Mouse (Mus musculus) hindbrain, embryonic 12.5 days (tissue): ENCODE measurements around the gene Bcas3. TPM values are rescaled to one million over a fixed set of nuclear protein-coding genes. Genes with fewer than 3 reads are reported as not detected.

Experiments
- ATAC-seq: fragments of 200-750 bp; cut with Nextera tagmentation; 2 replicates; pipeline ENCODE4 v1.8.0; 2017; ENCODE audit warnings: moderate TSS enrichment; ENCODE audit not compliant: low FRiP score
- H3K27ac ChIP-seq: fragments of 300-500 bp; sonication (generic); 2 replicates; pipeline ENCODE4 v1.5.1; 2016; ENCODE audit warnings: mild to moderate bottlenecking
- H3K27me3 ChIP-seq: fragments of 300-500 bp; sonication (generic); 2 replicates; pipeline ENCODE4 v1.6.1; 2016; ENCODE audit warnings: mild to moderate bottlenecking
- H3K36me3 ChIP-seq: fragments of 300-500 bp; sonication (generic); 2 replicates; pipeline ENCODE4 v1.6.1; 2016; ENCODE audit warnings: mild to moderate bottlenecking
- H3K4me1 ChIP-seq: fragments of 300-500 bp; sonication (generic); 2 replicates; pipeline ENCODE4 v1.6.1; 2016
- H3K4me2 ChIP-seq: fragments of 300-500 bp; sonication (generic); replicated peaks from 2 replicates; pipeline ENCODE4 v1.6.1; 2016; ENCODE audit warnings: mild to moderate bottlenecking
- H3K4me3 ChIP-seq: fragments of 300-500 bp; sonication (generic); 2 replicates; pipeline ENCODE4 v1.5.1; 2016; ENCODE audit warnings: mild to moderate bottlenecking
- H3K9ac ChIP-seq: fragments of 300-500 bp; sonication (generic); 2 replicates; pipeline ENCODE4 v1.6.1; 2016; ENCODE audit warnings: mild to moderate bottlenecking, moderate library complexity
- H3K9me3 ChIP-seq: fragments of 300-500 bp; sonication (generic); replicated peaks from 2 replicates; pipeline ENCODE4 v1.6.1; 2016; ENCODE audit warnings: mild to moderate bottlenecking
- WGBS: fragments of 180-500 bp; shearing (Covaris S2); methylation state at CpG from one replicate; pipeline ENCODE4 v1.1.7; 2016; 5-methylcytosine and 5-hydroxymethylcytosine counted together
- polyA plus RNA-seq: library from polyadenylated mRNA; unstranded; fragments of >200 nt; fragmentation: Nextera tagmentation; extraction: Ambion mirVana; gene quantifications from 2 replicates; pipeline ENCODE4 v1.2.1, GENCODE M21; 2016

Bcas3 gene
- polyA plus RNA-seq, 1 experiment from 2014 or later = 33.9 TPM

DNA sequence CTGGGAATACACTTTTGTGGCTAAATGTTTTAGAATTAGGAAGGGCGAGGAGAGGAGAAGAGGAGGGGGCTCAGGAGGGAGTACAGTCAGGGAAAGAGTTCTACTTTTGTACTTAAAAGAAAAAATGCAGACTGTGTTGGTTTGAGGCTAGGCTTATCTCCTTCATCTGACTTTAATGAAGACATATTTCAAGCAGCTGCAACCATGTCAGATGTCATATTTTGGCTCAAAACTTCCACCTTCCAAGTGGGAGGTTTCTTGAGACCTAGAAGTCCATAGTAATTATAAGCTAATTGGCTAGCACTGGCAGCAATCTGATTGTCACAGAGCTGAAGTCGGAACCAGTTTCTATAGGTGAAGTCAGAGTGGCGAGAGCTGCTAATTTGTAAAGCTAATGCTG, 384.9 kb downstream of the Bcas3 start:
- no peak overlapping the region for H3K27ac ChIP-seq
- H3K9ac ChIP-seq = no peak overlapping the region
- no peaks in the 10 kb centered on the region for H3K9me3 ChIP-seq
- peaks cover 14% of the 10 kb centered on the region for H3K4me1 ChIP-seq
- H3K27me3 ChIP-seq = peaks cover 8% of the 10 kb centered on the region; the same call in 1 of the 2 replicates
- no peak overlapping the region for H3K4me3 ChIP-seq
- H3K36me3 ChIP-seq = no peaks in the 10 kb centered on the region
- WGBS = 45% methylated on average over 3 of the region's 3 CpGs
- ATAC-seq = no peak
- H3K4me2 ChIP-seq = no peak overlapping the region

GRCm38 (mm10) chr11:85738585-85738984, 385.6 kb downstream of the Bcas3 start:
- no peaks in the 10 kb centered on the region for H3K9me3 ChIP-seq
- WGBS = 31% methylated on average over 5 of the region's 5 CpGs
- no peaks in the 10 kb centered on the region for H3K36me3 ChIP-seq
- H3K27ac ChIP-seq = no peak overlapping the region
- H3K4me2 ChIP-seq = no peak overlapping the region
- no peak overlapping the region for H3K4me3 ChIP-seq
- H3K9ac ChIP-seq = no peak overlapping the region
- H3K4me1 ChIP-seq = peaks cover 14% of the 10 kb centered on the region
- H3K27me3 ChIP-seq = peaks cover 4% of the 10 kb centered on the region; the same call in 1 of the 2 replicates
- no peak for ATAC-seq

- Histone ChIP-seq H3K4me3 (no peak overlapping the region), H3K4me2 (no peak overlapping the region), H3K4me1 (peaks cover 14% of the 10 kb centered on the region), H3K9ac (no peak overlapping the region), H3K36me3 (no peaks in the 10 kb centered on the region), H3K27ac (no peak overlapping the region), H3K27me3 (peaks cover 4% of the 10 kb centered on the region; the same call in 1 of the 2 replicates), H3K9me3 (no peaks in the 10 kb centered on the region)
- no peak for ATAC-seq
- WGBS = 54% methylated on average over 6 of the region's 6 CpGs
Measured at GRCm38 (mm10) chr11:85739266-85739977, 386.5 kb downstream of the Bcas3 start.

- Histone ChIP-seq H3K27ac (no peak overlapping the region), H3K36me3 (no peaks in the 10 kb centered on the region), H3K4me3 (no peak overlapping the region), H3K9ac (no peak overlapping the region), H3K9me3 (no peaks in the 10 kb centered on the region), H3K4me1 (0 out of 2 replicates have a peak, but pooled peaks cover 3% of the 10 kb centered on the region), H3K4me2 (no peak overlapping the region), H3K27me3 (no peaks in the 10 kb centered on the region)
- ATAC-seq = no peak
- 69% methylated on average over 7 of the region's 7 CpGs for WGBS
Measured at GRCm38 (mm10) chr11:85746373-85746772, 393.4 kb downstream of the Bcas3 start.

GRCm38 (mm10) chr11:85748891-85749290, 395.9 kb downstream of the Bcas3 start:
- H3K9me3 ChIP-seq = no peaks in the 10 kb centered on the region
- H3K9ac ChIP-seq = no peak overlapping the region
- H3K36me3 ChIP-seq = no peaks in the 10 kb centered on the region
- no peak for ATAC-seq
- WGBS = 93% methylated on average over 2 of the region's 2 CpGs
- no peaks in the 10 kb centered on the region for H3K27me3 ChIP-seq
- H3K4me1 ChIP-seq = 0 out of 2 replicates have a peak, but pooled peaks cover 3% of the 10 kb centered on the region
- no peak overlapping the region for H3K27ac ChIP-seq
- H3K4me2 ChIP-seq = no peak overlapping the region
- no peak overlapping the region for H3K4me3 ChIP-seq

DNA sequence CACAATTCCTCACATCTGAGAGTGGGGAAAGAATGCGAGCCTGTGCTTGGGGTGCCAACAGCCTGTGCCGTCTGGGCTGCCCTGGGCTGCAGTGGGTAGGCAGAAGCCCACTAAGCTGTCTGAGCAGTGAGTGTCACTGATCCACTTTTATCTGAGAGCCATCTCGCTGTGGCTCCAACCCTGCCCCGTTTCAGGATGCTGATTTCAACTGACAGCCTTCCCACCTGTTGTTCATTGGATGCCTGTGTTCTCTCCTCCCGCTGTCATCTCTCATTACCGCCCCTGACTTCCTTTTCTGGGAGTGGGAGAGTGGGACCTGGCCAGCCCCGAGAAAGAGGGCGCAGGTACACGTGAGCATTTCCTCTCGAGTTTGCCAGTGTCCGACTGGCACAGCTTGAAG, 398.2 kb downstream of the Bcas3 start:
- 60% methylated on average over 11 of the region's 11 CpGs for WGBS
- Histone ChIP-seq H3K27ac (no peak overlapping the region), H3K9me3 (no peaks in the 10 kb centered on the region), H3K27me3 (no peaks in the 10 kb centered on the region), H3K4me2 (no peak overlapping the region), H3K4me3 (no peak overlapping the region), H3K9ac (no peak overlapping the region), H3K4me1 (0 out of 2 replicates have a peak, but pooled peaks cover 5% of the 10 kb centered on the region), H3K36me3 (no peaks in the 10 kb centered on the region)
- ATAC-seq = no peak

DNA sequence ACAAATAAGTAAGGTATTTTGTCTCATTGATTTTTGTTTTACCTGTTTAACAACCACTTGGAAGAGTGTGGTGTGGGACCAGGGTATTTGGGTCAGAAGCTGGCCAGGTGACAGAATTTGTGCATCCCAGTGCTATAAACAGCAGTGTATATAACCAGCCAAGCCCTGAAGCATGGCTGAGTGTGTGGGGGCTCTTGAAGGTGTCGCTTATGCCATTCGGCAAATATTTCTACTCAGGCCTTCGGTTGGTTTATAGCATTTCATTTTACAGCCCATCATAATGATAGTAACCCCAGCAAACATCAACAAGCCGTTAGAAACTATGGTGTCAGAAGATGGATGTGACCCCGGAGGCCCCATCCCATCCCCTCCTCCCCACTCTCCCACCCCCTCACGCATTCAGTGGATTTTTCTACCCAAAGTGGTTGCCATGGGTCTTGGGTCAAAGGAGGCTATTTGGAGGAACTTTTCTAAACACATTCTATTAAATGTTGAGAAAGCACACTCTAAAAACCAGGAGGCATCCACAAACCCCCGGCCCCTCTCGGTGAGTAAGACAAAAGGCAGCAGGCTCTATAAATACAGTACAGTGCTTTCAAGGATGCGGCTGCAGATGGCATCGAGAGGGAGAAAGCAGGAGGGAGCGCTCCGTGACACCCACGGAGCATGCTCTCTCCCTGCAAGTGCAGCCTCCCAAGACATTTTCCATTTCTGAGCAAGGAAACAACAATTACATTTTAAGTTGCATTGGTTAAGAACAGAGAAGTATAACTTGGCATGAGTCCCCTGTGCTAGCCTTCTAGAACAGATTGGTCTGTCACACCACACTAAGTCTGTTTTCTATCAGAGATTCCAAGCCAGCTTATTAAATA, 401.9 kb downstream of the Bcas3 start:
- Histone ChIP-seq H3K4me2 (no peak overlapping the region), H3K4me3 (no peak overlapping the region), H3K27me3 (no peaks in the 10 kb centered on the region), H3K4me1 (peaks cover 7% of the 10 kb centered on the region), H3K9ac (no peak overlapping the region), H3K36me3 (no peaks in the 10 kb centered on the region), H3K9me3 (no peaks in the 10 kb centered on the region), H3K27ac (no peak overlapping the region)
- WGBS = 61% methylated on average over 13 of the region's 13 CpGs
- ATAC-seq = no peak

DNA sequence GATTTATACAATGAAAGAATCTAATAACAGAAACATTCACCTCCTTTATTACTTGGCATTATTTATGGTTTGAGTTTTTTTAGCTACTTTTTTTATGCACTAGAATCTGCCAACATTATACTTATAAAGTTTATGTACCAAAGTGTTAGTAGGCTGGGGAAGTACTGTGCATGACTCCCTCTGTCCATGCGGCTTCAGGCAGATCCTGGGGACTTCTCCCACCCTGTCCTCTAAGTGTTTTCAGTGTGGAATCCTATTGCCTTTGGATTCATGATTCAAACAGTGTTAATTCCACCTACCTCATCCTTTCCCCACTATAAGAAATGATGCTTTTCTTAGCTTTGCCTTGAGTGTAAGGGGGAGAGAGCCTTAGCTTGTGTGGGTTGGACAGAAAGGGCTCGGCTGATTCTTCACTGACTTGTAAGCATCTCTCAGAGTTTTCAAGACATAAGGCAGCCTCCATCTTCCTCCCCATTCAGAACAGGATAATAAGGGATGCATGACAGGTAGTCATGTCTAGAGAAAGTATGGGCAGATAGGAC, 402.6 kb downstream of the Bcas3 start:
- H3K9me3 ChIP-seq = no peaks in the 10 kb centered on the region
- H3K27me3 ChIP-seq = no peaks in the 10 kb centered on the region
- no peak overlapping the region for H3K9ac ChIP-seq
- H3K27ac ChIP-seq = no peak overlapping the region
- no peaks in the 10 kb centered on the region for H3K36me3 ChIP-seq
- no peak overlapping the region for H3K4me3 ChIP-seq
- H3K4me2 ChIP-seq = no peak overlapping the region
- no peak for ATAC-seq
- H3K4me1 ChIP-seq = peaks cover 14% of the 10 kb centered on the region
- 87% methylated on average over 2 of the region's 2 CpGs for WGBS

- H3K9ac ChIP-seq = no peak overlapping the region
- 77% methylated on average over 9 of the region's 9 CpGs for WGBS
- H3K27ac ChIP-seq = no peak overlapping the region
- no peak overlapping the region for H3K4me3 ChIP-seq
- H3K4me1 ChIP-seq = peaks cover 21% of the 10 kb centered on the region
- H3K36me3 ChIP-seq = no peaks in the 10 kb centered on the region
- ATAC-seq = no peak
- no peak overlapping the region for H3K4me2 ChIP-seq
- H3K9me3 ChIP-seq = no peaks in the 10 kb centered on the region
- H3K27me3 ChIP-seq = no peaks in the 10 kb centered on the region
Measured at GRCm38 (mm10) chr11:85758891-85759290, 405.9 kb downstream of the Bcas3 start.

GRCm38 (mm10) chr11:85759634-85760439, 406.9 kb downstream of the Bcas3 start:
- H3K27me3 ChIP-seq = no peaks in the 10 kb centered on the region; the same call in 1 of the 2 replicates
- H3K4me1 ChIP-seq = peaks cover 18% of the 10 kb centered on the region
- H3K9ac ChIP-seq = no peak overlapping the region
- no peak for ATAC-seq
- no peaks in the 10 kb centered on the region for H3K9me3 ChIP-seq
- H3K4me2 ChIP-seq = no peak overlapping the region
- no peak overlapping the region for H3K4me3 ChIP-seq
- peak overlapping the region; percentile 48; the same call in 1 of the 2 replicates for H3K27ac ChIP-seq
- no peaks in the 10 kb centered on the region for H3K36me3 ChIP-seq
- WGBS = 61% methylated on average over 14 of the region's 14 CpGs

DNA sequence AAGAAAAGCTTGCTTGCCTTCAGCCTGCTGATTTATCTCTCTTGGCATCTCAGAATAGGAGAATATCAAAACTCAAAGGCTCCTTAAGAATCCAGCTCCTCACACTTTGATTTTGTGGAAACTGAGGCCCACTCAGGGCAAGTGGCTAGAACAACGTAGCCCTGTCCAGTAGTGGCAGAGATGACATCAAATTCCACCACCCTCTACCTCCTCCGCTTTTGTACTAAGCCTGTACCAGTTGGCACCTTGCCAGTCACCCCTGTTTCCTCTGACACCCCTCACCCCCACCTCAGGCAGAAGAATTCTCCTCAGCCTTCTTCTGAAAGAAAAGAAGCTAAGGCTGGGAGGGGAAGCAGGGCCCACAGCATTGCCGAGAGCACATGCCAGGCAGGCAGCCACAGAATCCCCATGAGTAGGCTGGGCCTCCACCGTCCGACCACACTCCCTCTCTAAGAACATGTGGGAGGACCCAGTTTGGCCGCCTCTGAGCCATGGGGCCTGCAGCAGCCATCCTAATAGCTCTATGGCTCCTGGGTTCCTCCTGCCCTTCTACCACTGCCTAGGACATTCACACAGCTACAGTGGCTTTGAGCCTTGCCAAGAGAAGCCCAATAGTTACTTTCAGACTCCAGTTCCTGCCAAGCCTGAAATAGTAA, 407.6 kb downstream of the Bcas3 start:
- Histone ChIP-seq H3K9me3 (no peaks in the 10 kb centered on the region), H3K27me3 (no peaks in the 10 kb centered on the region; the same call in 1 of the 2 replicates), H3K36me3 (no peaks in the 10 kb centered on the region), H3K4me2 (no peak overlapping the region), H3K4me1 (peaks cover 19% of the 10 kb centered on the region), H3K4me3 (no peak overlapping the region), H3K27ac (peak overlapping the region; percentile 48), H3K9ac (no peak overlapping the region)
- ATAC-seq = no peak
- 38% methylated on average over 6 of the region's 6 CpGs for WGBS
